Mouse (Mus musculus) heart, postnatal 0 days (tissue): ENCODE results near the gene Dio1. TPM values are rescaled to one million over a fixed set of nuclear protein-coding genes. Genes with fewer than 3 reads are reported as not detected.

Source experiments
- ATAC-seq: fragments of 200-750 bp; cut with Nextera tagmentation; 2 replicates; pipeline ENCODE4 v1.8.0; 2017; ENCODE audit warnings: low read depth, moderate number of reproducible peaks, moderate library complexity; ENCODE audit not compliant: insufficient read depth
- DNase-seq: peaks from one replicate; pipeline ENCODE4 v3.0.0-alpha.2; 2016; ENCODE audit warnings: low spot score
- H3K27ac ChIP-seq: fragments of 300-500 bp; sonication (generic); 2 replicates; pipeline ENCODE4 v1.5.1; 2014; ENCODE audit warnings: low read depth, mild to moderate bottlenecking
- H3K27me3 ChIP-seq: fragments of 300-500 bp; sonication (generic); 2 replicates; pipeline ENCODE4 v1.6.1; 2014; ENCODE audit warnings: low read length, mixed read lengths; ENCODE audit not compliant: control insufficient read depth, insufficient read depth
- H3K36me3 ChIP-seq: fragments of 300-500 bp; sonication (generic); replicated peaks from 2 replicates; pipeline ENCODE4 v1.6.1; 2014; ENCODE audit warnings: low read length, mixed read lengths; ENCODE audit not compliant: control insufficient read depth, insufficient read depth
- H3K4me1 ChIP-seq: fragments of 300-500 bp; sonication (generic); 2 replicates; pipeline ENCODE4 v1.6.1; 2014; ENCODE audit warnings: antibody characterized with exemption; ENCODE audit not compliant: control insufficient read depth, insufficient read depth
- H3K4me2 ChIP-seq: fragments of 300-500 bp; sonication (generic); 2 replicates; pipeline ENCODE4 v1.6.1; 2014; ENCODE audit warnings: low read depth, mild to moderate bottlenecking, low read length, moderate library complexity
- H3K4me3 ChIP-seq: fragments of 300-500 bp; sonication (generic); 2 replicates; pipeline ENCODE4 v1.5.1; 2014; ENCODE audit warnings: low read depth, low read length
- H3K9ac ChIP-seq: fragments of 300-500 bp; sonication (generic); replicated peaks from 2 replicates; pipeline ENCODE4 v1.6.1; 2014; ENCODE audit warnings: low read depth, low read length, mixed read lengths
- H3K9me3 ChIP-seq: fragments of 300-500 bp; sonication (generic); replicated peaks from 2 replicates; pipeline ENCODE4 v1.6.1; 2016; ENCODE audit warnings: low read length; ENCODE audit not compliant: control insufficient read depth
- CTCF ChIP-seq: IDR thresholded peaks from 2 replicates; pipeline ENCODE4 v1.5.1; 2016; ENCODE audit warnings: antibody characterized with exemption, control low read depth, low read depth
- EP300 ChIP-seq: IDR thresholded peaks from 2 replicates; pipeline ENCODE4 v1.6.1; 2016; ENCODE audit warnings: antibody characterized with exemption, low read depth
- WGBS: fragments of 180-500 bp; shearing (Covaris S2); extraction: QIAGEN DNeasy Blood & Tissue Kit; methylation state at CpG from one replicate; pipeline ENCODE4 v1.1.7; 2014; 5-methylcytosine and 5-hydroxymethylcytosine counted together
- polyA plus RNA-seq: library from polyadenylated mRNA; unstranded; fragments of >200 nt; fragmentation: Nextera tagmentation; extraction: Ambion mirVana; gene quantifications from 2 replicates; pipeline ENCODE4 v1.2.1, GENCODE M21; 2015
- total RNA-seq: library from RNA; depleted of rRNA; stranded (reverse); fragments of >200 nt; gene quantifications from 2 replicates; pipeline ENCODE4 v1.2.3, GENCODE M21; 2014; ENCODE audit warnings: low replicate concordance

The Dio1 gene
- total and polyA plus RNA-seq, 2 experiments from 2014 or later: not detected

- 15% methylated on average over 4 of the region's 4 CpGs for WGBS
- Histone ChIP-seq H3K27ac (no peak overlapping the region), H3K27me3 (no peaks in the 10 kb centered on the region), H3K4me2 (no peak overlapping the region), H3K36me3 (no peaks in the 10 kb centered on the region), H3K4me3 (no peak overlapping the region), H3K9me3 (no peaks in the 10 kb centered on the region), H3K4me1 (peaks cover 20% of the 10 kb centered on the region), H3K9ac (no peak overlapping the region)
- peak; percentile 76 for TF ChIP-seq CTCF
- no peak for TF ChIP-seq EP300
- peak; percentile 66 for DNase-seq
- no peak for ATAC-seq
Measured at GRCm38 (mm10) chr4:107250494-107250893, 56.5 kb downstream of the Dio1 start.

- H3K4me2 ChIP-seq: no peak overlapping the region
- peaks cover 24% of the 10 kb centered on the region for H3K4me1 ChIP-seq
- H3K27me3 ChIP-seq: no peaks in the 10 kb centered on the region
- no peak overlapping the region for H3K27ac ChIP-seq
- WGBS: 15% methylated on average over 2 of the region's 2 CpGs
- no peak overlapping the region for H3K9ac ChIP-seq
- H3K9me3 ChIP-seq: no peaks in the 10 kb centered on the region
- H3K4me3 ChIP-seq: no peak overlapping the region
- H3K36me3 ChIP-seq: no peaks in the 10 kb centered on the region
- no peak for ATAC-seq
- no peak for DNase-seq
- TF ChIP-seq CTCF (no peak), EP300 (no peak)
Measured at GRCm38 (mm10) chr4:107249471-107249870, 57.5 kb downstream of the Dio1 start.

GRCm38 (mm10) chr4:107248061-107248460, 58.9 kb downstream of the Dio1 start:
- Histone ChIP-seq H3K4me2 (no peak overlapping the region), H3K4me1 (peaks cover 33% of the 10 kb centered on the region), H3K9ac (no peak overlapping the region), H3K36me3 (peaks cover 2% of the 10 kb centered on the region; the same call in 1 of the 2 replicates), H3K9me3 (no peaks in the 10 kb centered on the region), H3K27me3 (no peaks in the 10 kb centered on the region), H3K4me3 (no peak overlapping the region), H3K27ac (no peak overlapping the region)
- ATAC-seq (no peak), DNase-seq (no peak)
- WGBS: 79% methylated on average over 3 of the region's 3 CpGs
- TF ChIP-seq EP300: no peak
- TF ChIP-seq CTCF: no peak

DNA sequence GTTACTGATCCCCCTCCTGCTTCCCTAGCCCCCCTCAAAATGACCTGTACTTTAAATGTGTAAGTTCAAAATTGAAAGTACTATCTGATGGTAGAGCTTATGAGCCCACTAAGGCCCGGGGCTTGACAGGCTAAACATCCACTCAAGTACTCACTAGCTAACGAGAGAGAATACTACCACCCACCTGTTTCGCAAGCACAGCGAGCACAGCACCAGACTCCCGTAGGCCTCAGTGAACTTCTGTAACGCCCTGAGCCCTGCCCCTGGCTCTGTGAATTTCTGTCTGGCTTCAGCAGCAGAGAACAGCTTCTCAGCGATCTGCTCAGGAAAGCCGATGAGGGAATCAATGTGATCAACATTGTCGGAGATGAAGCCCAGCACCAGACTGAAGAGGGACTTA, 59.9 kb downstream of the Dio1 start:
- no peaks in the 10 kb centered on the region for H3K27me3 ChIP-seq
- H3K9ac ChIP-seq: 0 out of 2 replicates have a peak overlapping the region, but pooled peaks have one; percentile 14
- ATAC-seq (no peak), DNase-seq (no peak)
- no peak overlapping the region for H3K4me3 ChIP-seq
- no peaks in the 10 kb centered on the region for H3K9me3 ChIP-seq
- TF ChIP-seq CTCF (no peak), EP300 (no peak)
- peaks cover 5% of the 10 kb centered on the region; the same call in 1 of the 2 replicates for H3K36me3 ChIP-seq
- H3K4me2 ChIP-seq: no peak overlapping the region
- 66% methylated on average over 9 of the region's 9 CpGs for WGBS
- peaks cover 28% of the 10 kb centered on the region; the same call in 1 of the 2 replicates for H3K4me1 ChIP-seq
- H3K27ac ChIP-seq: peak overlapping the region; percentile 36; the same call in 1 of the 2 replicates

- peak overlapping the region; percentile 34; the same call in 1 of the 2 replicates for H3K27ac ChIP-seq
Measured at GRCm38 (mm10) chr4:107246040-107246439, 60.9 kb downstream of the Dio1 start.

DNA sequence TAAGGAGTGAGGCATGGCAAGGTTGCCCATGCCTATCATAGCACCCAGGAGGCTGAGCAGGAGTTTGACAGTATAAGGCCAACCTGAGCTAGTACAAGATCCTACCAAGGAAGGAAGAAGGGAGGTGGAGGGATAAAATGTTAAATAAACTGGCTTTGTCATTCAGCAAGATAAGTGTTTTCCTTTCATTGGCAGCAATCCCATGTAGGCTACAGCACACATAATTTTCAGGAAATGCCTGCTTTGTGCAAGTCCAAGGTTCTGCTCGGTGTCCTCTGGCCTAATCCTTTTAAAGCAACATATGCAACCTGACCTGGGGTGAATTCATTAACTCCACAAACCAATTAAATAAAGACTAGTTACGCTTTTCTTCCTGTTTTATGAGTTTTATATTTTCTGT, 61.6 kb downstream of the Dio1 start:
- ATAC-seq: no peak
- H3K4me2 ChIP-seq: no peak overlapping the region

More at GRCm38 (mm10) chr4:107246040-107246439, 60.9 kb downstream of the Dio1 start:
- ATAC-seq (no peak), DNase-seq (peak; percentile 39)
- Histone ChIP-seq H3K36me3 (peaks cover 12% of the 10 kb centered on the region), H3K4me1 (peaks cover 28% of the 10 kb centered on the region; the same call in 1 of the 2 replicates), H3K27me3 (no peaks in the 10 kb centered on the region), H3K4me3 (no peak overlapping the region), H3K4me2 (no peak overlapping the region), H3K9ac (no peak overlapping the region), H3K9me3 (no peaks in the 10 kb centered on the region)
- 40% methylated on average over 1 of the region's 1 CpGs for WGBS
- TF ChIP-seq EP300: no peak
- TF ChIP-seq CTCF: no peak

More for the DNA sequence above, 61.6 kb downstream of the Dio1 start:
- 63% methylated on average over 2 of the region's 2 CpGs for WGBS
- Histone ChIP-seq H3K36me3 (peaks cover 17% of the 10 kb centered on the region), H3K27me3 (no peaks in the 10 kb centered on the region), H3K9me3 (no peaks in the 10 kb centered on the region), H3K9ac (no peak overlapping the region), H3K4me1 (peaks cover 27% of the 10 kb centered on the region; the same call in 1 of the 2 replicates), H3K4me3 (no peak overlapping the region), H3K27ac (peak overlapping the region; percentile 25; the same call in 1 of the 2 replicates)
- DNase-seq: peak; percentile 41
- TF ChIP-seq EP300: no peak
- TF ChIP-seq CTCF: no peak
